In genomic region chr10:44625521-44625920, GRCm38 (mm10) we compare ENCODE assay signal across 25 mouse cellular contexts.
DNase-seq lines count a peak whose midpoint lies in the region; ATAC-seq lines count a peak whose summit lies in the region.
"Had no signal": no experiment of that assay in that cellular context is flagged by ENCODE, and none has a peak within 500 bp of the region (broad histone marks: within the 10 kb centered on the region; RNA-seq: fewer than 3 reads in every experiment).

No protein-coding gene starts in this region.

- peak; percentile 8 for DNase-seq in forebrain, embryonic 14.5 days (ENCODE audit: low spot score)
- no peak for DNase-seq in neural tube, embryonic 11.5 days (ENCODE audit: low spot score)
- DNase-seq in neural tube, embryonic 10.5 days (ENCODE audit: extremely low spot score, low spot score), result no peak
- no peak for DNase-seq in adipocyte (ENCODE audit: low spot score)
- DNase-seq in testis, postnatal 14 days (ENCODE audit: low spot score), result no peak
- DNase-seq: adrenal gland, postnatal 25 days; cerebellum, adult 11-12 months; cerebellum, postnatal 14 days; heart, postnatal 10 days; kidney, postnatal 36 days; lung, adult 18-20 months; thymus, adult 18-20 months; thymus, postnatal 36 days had no signal

- no peaks in the 10 kb centered on the region for H3K27me3 ChIP-seq in forebrain, embryonic 14.5 days (replicated peaks; ENCODE audit: control insufficient read depth, insufficient read depth, low read length)
- no peaks in the 10 kb centered on the region for H3K27me3 ChIP-seq in forebrain, embryonic 16.5 days (replicated peaks; ENCODE audit: control insufficient read depth, insufficient read depth, low read length)
- H3K27me3 ChIP-seq in neural tube, embryonic 11.5 days (ENCODE audit: control insufficient read depth, insufficient read depth, low read length), result no peaks in the 10 kb centered on the region
- H3K27me3 ChIP-seq: embryonic facial prominence, embryonic 13.5 days; forebrain, embryonic 12.5 days; hindbrain, embryonic 12.5 days; kidney, embryonic 15.5 days; limb, embryonic 13.5 days; liver, embryonic 12.5 days; stomach, embryonic 15.5 days had no signal

- H3K9me3 ChIP-seq in forebrain, embryonic 14.5 days (replicated peaks; ENCODE audit: control insufficient read depth, low read length), result no peaks in the 10 kb centered on the region
- H3K9me3 ChIP-seq in forebrain, embryonic 16.5 days (ENCODE audit: control insufficient read depth, low read length), result no peaks in the 10 kb centered on the region
- H3K9me3 ChIP-seq in neural tube, embryonic 11.5 days (ENCODE audit: control insufficient read depth, low read length), result no peaks in the 10 kb centered on the region
- H3K9me3 ChIP-seq: embryonic facial prominence, embryonic 13.5 days; forebrain, embryonic 12.5 days; hindbrain, embryonic 12.5 days; kidney, embryonic 15.5 days; limb, embryonic 13.5 days; liver, embryonic 12.5 days; stomach, embryonic 15.5 days had no signal

- no peaks in the 10 kb centered on the region for H3K36me3 ChIP-seq in forebrain, embryonic 14.5 days (ENCODE audit: control insufficient read depth, insufficient read depth, low read length)
- no peaks in the 10 kb centered on the region for H3K36me3 ChIP-seq in forebrain, embryonic 16.5 days (ENCODE audit: control insufficient read depth, insufficient read depth)
- no peaks in the 10 kb centered on the region for H3K36me3 ChIP-seq in neural tube, embryonic 11.5 days (ENCODE audit: control insufficient read depth, insufficient read depth, low read length)
- H3K36me3 ChIP-seq in macrophage (ENCODE audit: inconsistent target), result no peaks in the 10 kb centered on the region
- H3K36me3 ChIP-seq: embryonic facial prominence, embryonic 13.5 days; forebrain, embryonic 12.5 days; hindbrain, embryonic 12.5 days; kidney, embryonic 15.5 days; limb, embryonic 13.5 days; liver, embryonic 12.5 days; stomach, embryonic 15.5 days had no signal

- no peaks in the 10 kb centered on the region for H3K4me1 ChIP-seq in forebrain, embryonic 14.5 days (ENCODE audit: control insufficient read depth, insufficient read depth, low read length)
- H3K4me1 ChIP-seq in forebrain, embryonic 16.5 days (replicated peaks; ENCODE audit: control insufficient read depth, insufficient read depth, low read length), result no peaks in the 10 kb centered on the region
- H3K4me1 ChIP-seq in neural tube, embryonic 11.5 days (ENCODE audit: control insufficient read depth, insufficient read depth, low read length), result peaks cover under 1% of the 10 kb centered on the region; the same call in 1 of the 2 replicates
- H3K4me1 ChIP-seq: hindbrain, embryonic 12.5 days; kidney, embryonic 15.5 days; liver, embryonic 12.5 days; stomach, embryonic 15.5 days had no signal

- 70% methylated on average over 4 of the region's 4 CpGs for WGBS in forebrain, embryonic 14.5 days
- 60% methylated on average over 4 of the region's 4 CpGs for WGBS in forebrain, embryonic 16.5 days
- WGBS in neural tube, embryonic 11.5 days, result 75% methylated on average over 4 of the region's 4 CpGs
- 0% methylated on average over 4 of the region's 4 CpGs for WGBS in macrophage (ENCODE audit: missing documents)

- H3K9ac ChIP-seq in forebrain, embryonic 14.5 days (ENCODE audit: low read length), result no peak overlapping the region
- no peak overlapping the region for H3K9ac ChIP-seq in forebrain, embryonic 16.5 days (replicated peaks; ENCODE audit: low read depth, low read length)
- H3K9ac ChIP-seq in neural tube, embryonic 11.5 days (ENCODE audit: low read length), result no peak overlapping the region
- H3K9ac ChIP-seq: embryonic facial prominence, embryonic 13.5 days; forebrain, embryonic 12.5 days; hindbrain, embryonic 12.5 days; kidney, embryonic 15.5 days; limb, embryonic 13.5 days; liver, embryonic 12.5 days; stomach, embryonic 15.5 days had no signal

- no peak overlapping the region for H3K4me3 ChIP-seq in forebrain, embryonic 14.5 days (ENCODE audit: low read depth, low read length)
- no peak overlapping the region for H3K4me3 ChIP-seq in forebrain, embryonic 16.5 days (replicated peaks; ENCODE audit: low read length)
- no peak overlapping the region for H3K4me3 ChIP-seq in neural tube, embryonic 11.5 days (ENCODE audit: low read depth, low read length)
- no peak overlapping the region; the same call in 1 of the 2 replicates for H3K4me3 ChIP-seq in macrophage (ENCODE audit: inconsistent target)
- H3K4me3 ChIP-seq: embryonic facial prominence, embryonic 13.5 days; erythroblast, embryonic 14.5 days; forebrain, embryonic 12.5 days; hindbrain, embryonic 12.5 days; kidney, embryonic 15.5 days; limb, embryonic 13.5 days; liver, embryonic 12.5 days; stomach, embryonic 15.5 days had no signal

- H3K27ac ChIP-seq in forebrain, embryonic 14.5 days (ENCODE audit: low read depth, low read length), result no peak overlapping the region
- H3K27ac ChIP-seq in forebrain, embryonic 16.5 days (ENCODE audit: low read length), result no peak overlapping the region
- H3K27ac ChIP-seq in neural tube, embryonic 11.5 days (ENCODE audit: low read depth, low read length), result no peak overlapping the region
- peak overlapping the region; percentile 86 for H3K27ac ChIP-seq in macrophage
- H3K27ac ChIP-seq: embryonic facial prominence, embryonic 13.5 days; forebrain, embryonic 12.5 days; hindbrain, embryonic 12.5 days; kidney, embryonic 15.5 days; limb, embryonic 13.5 days; liver, embryonic 12.5 days; stomach, embryonic 15.5 days had no signal

- no peak for ATAC-seq in forebrain, embryonic 14.5 days
- ATAC-seq in forebrain, embryonic 16.5 days, result no peak
- ATAC-seq in neural tube, embryonic 11.5 days (ENCODE audit: insufficient read depth, low FRiP score, low TSS enrichment), result peak; percentile 65; the same call in 1 of the 2 replicates
- ATAC-seq: intestine, postnatal 0 days; liver, embryonic 12.5 days had no signal

- H3K4me2 ChIP-seq in forebrain, embryonic 14.5 days (ENCODE audit: low read length), result no peak overlapping the region
- no peak overlapping the region for H3K4me2 ChIP-seq in forebrain, embryonic 16.5 days (ENCODE audit: low read length)
- no peak overlapping the region for H3K4me2 ChIP-seq in neural tube, embryonic 11.5 days (ENCODE audit: low read depth)
- H3K4me2 ChIP-seq: embryonic facial prominence, embryonic 13.5 days; forebrain, embryonic 12.5 days; heart, embryonic 11.5 days; hindbrain, embryonic 12.5 days; kidney, embryonic 15.5 days; limb, embryonic 13.5 days; liver, embryonic 12.5 days; stomach, embryonic 15.5 days had no signal

- H3K79me2 ChIP-seq in macrophage (ENCODE audit: inconsistent target), result no peaks in the 10 kb centered on the region
